Mouse (Mus musculus) 3T3-L1 (cell line): Measurements from ENCODE around the gene Olfr129.

Source experiments
- DNase-seq: peaks from one replicate; pipeline ENCODE4 v3.0.0-alpha.2; 2015; ENCODE audit warnings: low read depth, low spot score

Gene Olfr129

GRCm38 (mm10) chr17:38059979-38060378, at the start of gene Olfr129:
Gene Olfr129, minus strand, starts transcription at chr17:38060079.
- DNase-seq, result no peak

- no peak for DNase-seq
Measured at GRCm38 (mm10) chr17:38088593-38088992, 28.7 kb upstream of the Olfr129 start, which contains the start of gene Olfr131. Gene Olfr131, minus strand, starts transcription at chr17:38088693.

- no peak for DNase-seq
Measured at GRCm38 (mm10) chr17:38082364-38082763, 22.5 kb upstream of the Olfr129 start.

DNA sequence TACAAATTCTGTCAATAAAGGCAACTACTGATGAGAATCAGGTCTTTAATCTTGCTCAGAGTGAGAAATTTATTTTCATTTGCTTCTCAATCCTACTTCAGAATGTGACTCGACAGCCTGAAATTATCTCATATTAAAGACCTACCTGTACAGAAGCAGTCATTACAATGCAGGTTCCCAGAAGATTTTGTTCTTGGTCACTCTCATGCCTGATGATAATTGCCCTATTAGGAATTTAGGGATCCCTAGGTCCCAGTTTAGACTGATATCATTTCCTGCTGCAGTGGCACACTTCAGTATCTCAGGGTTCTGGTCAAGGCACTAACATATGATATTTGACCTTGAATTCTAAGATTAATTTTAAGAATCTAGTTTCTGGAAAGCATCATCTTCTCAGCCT, 3.7 kb upstream of the Olfr129 start, which contains the start of gene Olfr130:
Gene Olfr130, plus strand, starts transcription at position 301 of the 400 bp plus-strand sequence.
- DNase-seq, result no peak

DNA sequence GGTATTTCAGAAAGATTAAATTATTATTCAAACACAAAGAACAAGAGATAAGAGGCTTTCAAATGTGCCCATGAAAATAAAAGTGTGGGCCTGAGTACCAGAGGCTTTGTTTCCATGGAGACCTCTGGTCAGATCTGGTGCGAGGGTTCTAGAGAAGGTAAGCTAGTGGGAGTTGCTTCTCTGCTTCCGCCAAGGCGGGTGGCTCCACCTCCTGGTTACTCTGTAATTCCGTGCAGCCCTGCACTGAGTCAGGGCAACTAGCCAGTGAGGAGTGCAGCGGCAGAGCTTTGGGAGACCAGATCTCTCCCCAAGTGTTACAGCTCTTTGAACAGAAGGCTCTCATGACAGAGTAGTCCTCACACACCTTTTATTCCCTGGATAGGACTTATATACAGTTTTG, 33.6 kb downstream of the Olfr129 start:
- no peak for DNase-seq

GRCm38 (mm10) chr17:38016341-38016740, 43.5 kb downstream of the Olfr129 start:
- no peak for DNase-seq

GRCm38 (mm10) chr17:38004996-38005395, 54.9 kb downstream of the Olfr129 start:
- DNase-seq, result no peak
